Mouse (Mus musculus) CD4-positive, CD25-positive, alpha-beta regulatory T cell, adult 4 months (primary cell): ENCODE results near the gene Dlg2. TPM values are rescaled to one million over a fixed set of nuclear protein-coding genes. Genes with fewer than 3 reads are reported as not detected.
A peak's percentile ranks its signal among the peaks of the same experiment; 100 is the strongest.

Experiments
- ATAC-seq: one replicate; pipeline ENCODE4 v1.8.0; 2017
- polyA plus RNA-seq, 2 experiments: library from polyadenylated mRNA; unstranded; fragments of 100-300 nt; shearing (Covaris generic); gene quantifications; one replicate each; pipeline ENCODE4 v1.2.1; 2017

Dlg2 gene
- polyA plus RNA-seq, 2 experiments from 2014 or later = 0.50 to 0.86 TPM

DNA sequence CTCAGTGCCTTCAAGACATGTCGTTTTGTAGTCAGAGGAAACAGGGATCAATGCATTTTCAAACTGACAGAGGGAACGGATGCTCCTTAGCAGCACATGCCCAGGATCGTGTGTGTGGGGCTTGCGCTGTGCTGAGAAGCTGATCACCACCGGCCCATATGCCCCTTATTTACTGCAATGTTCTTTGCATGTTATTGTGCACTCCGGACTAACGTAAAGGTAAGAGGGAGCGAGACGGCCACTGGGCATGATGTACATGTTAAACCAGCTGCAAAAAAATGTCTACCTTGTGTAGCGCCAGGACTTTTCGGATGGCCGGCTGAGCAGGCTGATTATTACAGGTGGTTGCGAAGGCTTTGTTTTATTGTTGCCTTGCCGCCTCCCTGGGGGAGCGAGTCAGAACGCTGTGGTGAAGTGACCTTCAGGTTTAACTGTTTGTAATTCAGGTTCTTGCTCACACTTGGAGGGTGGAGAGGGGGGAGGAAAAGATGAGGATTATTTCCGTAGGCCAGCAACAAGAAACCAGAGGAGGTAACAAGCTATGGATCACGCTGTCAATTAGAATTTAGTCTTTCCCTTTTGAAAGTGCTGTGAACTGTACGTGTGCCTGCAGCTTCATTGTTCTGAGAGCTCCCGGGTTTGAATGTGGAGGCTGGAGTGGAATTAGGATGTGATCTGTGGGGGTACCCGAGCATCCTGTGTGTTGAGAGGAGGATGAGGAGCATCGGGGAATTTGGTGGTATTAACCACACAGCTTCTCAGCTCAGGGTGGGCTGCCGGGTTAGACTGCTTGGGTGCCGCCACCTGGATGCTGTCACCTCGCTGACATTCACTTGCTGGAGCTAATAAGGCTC is 614.6 kb downstream of the Dlg2 start:
- no peak for ATAC-seq

GRCm38 (mm10) chr7:91096467-91096866 is 620.0 kb downstream of the Dlg2 start:
- no peak for ATAC-seq

GRCm38 (mm10) chr7:91098521-91098920 is 622.0 kb downstream of the Dlg2 start:
- ATAC-seq = no peak

GRCm38 (mm10) chr7:91109575-91109974 is 633.1 kb downstream of the Dlg2 start:
- no peak for ATAC-seq

- ATAC-seq = no peak
These were observed 655.7 kb downstream of the Dlg2 start for GRCm38 (mm10) chr7:91132128-91132527.

- ATAC-seq = no peak
These were observed 677.6 kb downstream of the Dlg2 start for GRCm38 (mm10) chr7:91154096-91154495.

DNA sequence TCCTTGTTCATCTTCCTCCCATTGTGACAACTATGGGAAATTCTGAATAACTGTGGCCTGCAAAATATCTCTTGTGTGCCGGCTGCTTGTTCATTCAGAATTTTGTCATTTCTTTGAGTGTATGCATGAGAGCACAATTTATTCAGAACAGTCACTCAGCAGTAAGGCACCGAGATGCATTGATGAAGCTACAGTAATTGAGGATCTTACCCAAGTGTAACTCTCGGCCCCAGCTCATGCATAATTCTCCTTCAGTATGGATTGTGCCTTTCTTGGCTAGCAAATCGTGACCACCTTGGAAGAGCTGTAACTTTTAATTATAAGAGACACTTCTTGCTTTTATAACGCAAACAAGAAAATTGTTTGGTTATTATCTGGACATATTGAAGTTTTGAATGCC is 682.7 kb downstream of the Dlg2 start:
- ATAC-seq = no peak

- no peak for ATAC-seq
These were observed 685.2 kb downstream of the Dlg2 start for GRCm38 (mm10) chr7:91161643-91162175.

- ATAC-seq = no peak
These were observed 697.1 kb downstream of the Dlg2 start for GRCm38 (mm10) chr7:91173560-91173959.

DNA sequence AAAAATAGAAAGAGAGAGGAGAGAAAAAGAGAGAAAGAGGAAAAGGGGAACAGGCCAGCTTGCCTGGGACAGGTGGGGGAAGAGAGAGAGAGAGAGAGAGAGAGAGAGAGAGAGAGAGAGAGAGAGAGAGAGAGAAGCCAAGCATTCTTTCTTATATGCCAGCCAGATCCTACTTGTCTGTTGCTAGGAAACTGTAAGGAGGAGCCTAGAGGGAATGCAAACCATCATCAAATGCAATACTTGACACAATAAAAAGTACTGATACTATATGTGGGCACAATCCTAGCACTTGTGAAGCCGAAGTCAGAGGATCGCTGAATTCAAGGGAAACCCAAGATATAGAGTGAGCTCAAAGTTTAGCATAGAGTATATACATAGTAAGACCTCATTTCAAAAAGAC is 711.7 kb downstream of the Dlg2 start:
- no peak for ATAC-seq

- no peak for ATAC-seq
These were observed 722.9 kb downstream of the Dlg2 start for GRCm38 (mm10) chr7:91199372-91199771.

GRCm38 (mm10) chr7:91208083-91208852 is 731.8 kb downstream of the Dlg2 start:
- ATAC-seq = no peak

DNA sequence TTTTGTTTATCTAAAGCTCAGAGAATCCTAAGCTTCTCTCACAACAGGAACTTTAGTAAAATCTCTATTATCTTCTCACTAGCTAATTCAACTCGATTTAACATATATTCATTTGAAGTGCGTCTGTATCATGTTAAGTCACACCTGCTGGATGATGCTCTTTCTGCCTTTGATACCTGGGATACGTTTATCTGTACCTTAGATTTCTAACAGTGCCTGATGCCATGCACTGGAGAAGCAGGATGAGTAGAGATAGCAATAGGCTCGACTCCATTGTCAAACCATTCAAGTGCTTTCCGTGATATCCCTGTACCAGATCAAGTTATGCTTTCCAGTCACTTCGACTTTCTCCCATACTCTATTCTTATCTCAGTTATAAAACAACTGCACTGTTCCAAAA is 732.5 kb downstream of the Dlg2 start:
- ATAC-seq = no peak

GRCm38 (mm10) chr7:91212236-91212635 is 735.8 kb downstream of the Dlg2 start:
- ATAC-seq = no peak

DNA sequence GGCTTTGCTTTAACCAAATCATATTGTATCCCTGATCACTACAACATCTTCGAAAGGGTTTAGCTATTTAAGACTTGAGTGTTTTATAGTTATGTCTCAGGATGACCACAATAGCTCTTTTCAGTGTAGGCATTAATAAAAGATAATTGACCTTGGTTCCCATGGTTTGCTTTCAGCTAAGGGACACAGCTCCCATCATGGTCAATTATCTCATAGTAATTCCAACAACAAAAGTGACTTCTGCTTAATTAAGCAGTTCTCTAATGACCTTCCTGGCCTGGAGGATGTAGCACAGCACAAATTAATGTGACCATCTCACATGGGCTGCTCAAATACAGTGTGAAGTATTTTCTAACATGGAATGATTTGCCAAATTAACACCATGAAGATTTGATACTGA is 738.4 kb downstream of the Dlg2 start:
- no peak for ATAC-seq

DNA sequence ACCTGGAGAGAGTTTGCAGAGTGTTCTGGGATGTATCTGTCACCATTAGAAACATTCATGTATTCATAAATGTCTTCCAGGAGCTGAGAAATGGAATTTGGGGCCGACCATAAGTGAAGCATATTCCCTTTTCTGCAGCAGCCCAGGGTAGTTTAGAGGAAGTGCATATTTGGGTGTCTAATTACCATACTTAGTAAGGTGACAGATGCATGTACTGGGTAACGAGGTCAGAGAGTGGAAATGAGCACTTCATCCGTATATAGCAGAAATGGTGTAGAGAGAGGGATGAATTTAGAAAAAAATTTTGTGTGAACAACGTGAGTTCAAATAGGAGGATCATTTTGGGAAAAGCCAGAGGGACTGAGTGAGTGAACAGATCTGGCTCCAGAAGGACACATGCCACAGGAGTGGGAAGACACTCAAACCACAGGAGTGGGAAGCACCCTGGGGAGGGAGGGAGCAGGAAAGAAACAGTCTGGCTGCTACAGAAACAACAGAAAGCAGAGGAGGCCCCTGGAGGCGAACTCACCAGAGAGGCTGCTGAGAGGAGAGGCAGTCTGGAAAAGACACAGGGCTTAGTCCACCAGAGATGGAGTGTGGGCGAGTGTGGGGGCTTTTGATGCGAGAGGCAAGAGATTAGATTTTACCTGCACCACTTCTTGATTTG is 742.0 kb downstream of the Dlg2 start:
- ATAC-seq = no peak

- ATAC-seq = peak; percentile 54
These were observed 750.0 kb downstream of the Dlg2 start for GRCm38 (mm10) chr7:91226442-91226841.

DNA sequence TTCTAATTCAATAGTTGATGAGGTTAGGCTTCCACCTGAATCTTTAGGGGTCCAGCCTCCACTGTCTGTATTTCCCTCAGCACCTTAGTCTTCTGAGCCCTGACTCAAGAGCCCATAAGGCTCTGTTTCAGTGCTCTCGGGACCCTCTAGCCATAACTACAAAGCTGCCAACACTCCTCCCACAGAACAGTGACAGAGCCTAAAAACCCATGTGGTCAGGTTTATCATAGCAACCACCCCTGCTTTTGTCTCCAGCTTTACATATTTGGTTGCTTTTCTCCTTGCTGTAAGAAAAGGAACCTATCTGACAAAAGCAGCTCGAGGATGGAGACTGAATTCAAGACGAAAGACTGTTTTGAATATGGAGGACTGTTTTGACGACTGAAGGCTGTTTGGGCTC is 765.2 kb downstream of the Dlg2 start:
- no peak for ATAC-seq

- ATAC-seq = no peak
These were observed 785.2 kb downstream of the Dlg2 start for GRCm38 (mm10) chr7:91261672-91262030.

DNA sequence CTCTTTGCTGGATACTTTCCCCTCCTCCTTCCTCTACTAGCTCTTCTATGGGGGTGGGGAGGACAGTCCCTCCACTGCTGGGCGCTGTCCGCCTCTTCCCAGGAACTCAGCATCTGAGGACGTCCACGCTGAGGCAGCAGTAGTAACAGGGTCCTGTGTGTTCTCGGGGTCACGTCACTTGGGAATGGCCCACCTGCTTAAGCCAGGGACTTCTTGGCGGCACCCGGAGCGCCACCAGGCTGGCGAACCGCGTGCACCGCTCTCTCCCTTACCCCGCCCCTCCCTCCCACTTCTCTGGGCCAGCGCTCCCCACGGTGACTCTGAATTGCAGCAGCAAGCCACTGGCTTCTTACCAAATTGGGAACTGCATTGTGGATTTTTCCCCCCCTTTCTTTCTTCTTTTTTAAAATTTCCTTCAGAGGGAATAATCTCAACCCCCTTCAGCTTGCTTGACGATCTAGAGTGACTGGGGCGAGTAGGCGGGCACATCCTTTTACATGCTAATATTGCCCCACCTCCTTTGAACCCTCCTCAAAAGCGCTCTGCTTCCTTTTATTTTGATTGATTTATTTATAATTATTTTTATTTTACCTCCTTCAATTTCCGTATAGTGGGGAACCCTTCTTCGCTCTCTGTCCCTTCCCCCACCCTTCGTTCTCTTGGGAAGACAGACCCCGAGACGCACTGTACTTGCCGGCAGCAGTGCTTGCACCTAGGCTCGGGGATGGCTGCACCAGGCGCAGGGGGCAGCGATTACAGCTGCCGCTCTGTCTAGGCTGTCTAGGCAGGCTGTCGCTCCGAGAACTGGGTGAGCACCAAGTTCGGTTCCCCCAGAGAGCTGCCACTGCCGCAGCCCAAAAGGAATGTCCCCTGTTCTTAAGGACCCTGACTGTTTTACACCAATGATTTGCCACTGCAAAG is 785.8 kb downstream of the Dlg2 start:
- ATAC-seq = no peak

GRCm38 (mm10) chr7:91262998-91263397 is 786.5 kb downstream of the Dlg2 start:
- ATAC-seq = no peak

DNA sequence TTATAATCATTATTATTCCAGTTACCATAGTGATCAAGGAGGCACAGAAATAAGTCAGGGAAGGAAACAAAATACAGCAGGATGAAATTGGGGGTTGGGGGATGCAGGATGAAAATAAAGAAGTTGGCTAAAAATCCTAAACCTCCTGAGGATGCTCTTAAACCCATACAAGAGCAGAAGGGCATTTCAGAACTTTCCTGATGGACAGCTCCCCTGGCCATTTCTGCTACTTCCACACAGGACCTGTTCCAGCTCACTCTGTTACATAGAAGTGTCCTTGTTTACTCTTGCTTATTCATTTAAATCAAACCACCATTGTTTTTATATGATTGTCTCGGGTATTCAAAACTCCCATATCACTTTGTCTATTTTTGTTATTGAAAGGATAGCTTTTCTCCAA is 791.3 kb downstream of the Dlg2 start:
- ATAC-seq = no peak
